Comparison of ENCODE assay signal across 8 mouse cellular contexts in the genomic region with DNA sequence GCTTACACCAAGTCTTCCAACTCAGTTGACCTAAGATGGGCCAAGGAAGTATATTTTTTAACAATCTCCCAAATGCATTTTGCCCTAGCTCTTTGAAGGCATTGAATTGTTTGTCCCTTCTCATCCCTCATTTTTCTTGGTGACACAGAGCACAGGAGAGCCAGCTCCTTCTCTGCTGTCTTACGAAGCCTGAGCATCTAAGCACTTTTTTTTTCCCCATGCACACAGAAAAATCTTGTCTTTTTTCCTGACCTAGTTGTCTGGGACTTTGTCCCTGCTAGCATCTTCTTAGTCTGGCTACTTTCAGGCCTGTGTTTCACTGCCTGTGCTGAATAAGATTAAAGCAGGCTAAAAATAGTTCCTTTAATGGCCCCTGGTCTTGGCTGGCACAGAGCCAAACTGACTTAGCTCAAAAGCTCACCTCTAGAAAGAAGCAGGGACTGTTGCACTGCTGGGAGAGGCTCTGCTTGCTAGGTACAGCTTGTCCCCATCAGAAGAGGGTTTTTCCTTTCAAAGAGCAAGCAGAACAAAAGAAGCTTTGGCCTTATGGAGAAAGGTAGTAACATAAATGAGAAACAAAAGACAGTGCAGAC. TPM values are rescaled to one million over a fixed set of nuclear protein-coding genes. Genes with fewer than 3 reads are reported as not detected.
DNase-seq lines count a peak whose midpoint lies in the region; ATAC-seq and TF ChIP-seq lines count a peak whose summit lies in the region.
"Had no signal": no experiment of that assay in that cellular context is flagged by ENCODE, and none has a peak within 500 bp of the region (broad histone marks: within the 10 kb centered on the region; RNA-seq: fewer than 3 reads in every experiment).

No protein-coding gene starts in this region.

- H3K9ac ChIP-seq in midbrain, embryonic 13.5 days (replicated peaks): no peak overlapping the region; the same call in 1 of the 2 replicates
- no peak overlapping the region for H3K9ac ChIP-seq in midbrain, embryonic 11.5 days (ENCODE audit: low read length)
- no peak overlapping the region for H3K9ac ChIP-seq in embryonic facial prominence, embryonic 13.5 days
- H3K9ac ChIP-seq in hindbrain, embryonic 15.5 days: no peak overlapping the region
- 0 out of 2 replicates have a peak overlapping the region, but pooled peaks have one; percentile 38 for H3K9ac ChIP-seq in midbrain, embryonic 16.5 days (ENCODE audit: low read depth, low read length)
- no peak overlapping the region for H3K9ac ChIP-seq in liver, postnatal 0 days (replicated peaks)

- 0 out of 2 replicates have a peak, but pooled peaks have one; percentile 24 for ATAC-seq in midbrain, embryonic 13.5 days
- ATAC-seq in midbrain, embryonic 11.5 days (ENCODE audit: low FRiP score): no peak
- ATAC-seq in embryonic facial prominence, embryonic 13.5 days (ENCODE audit: insufficient number of reproducible peaks, insufficient read depth, low FRiP score, low TSS enrichment, low read depth): no peak
- ATAC-seq in hindbrain, embryonic 15.5 days (ENCODE audit: low FRiP score, low read depth): 0 out of 2 replicates have a peak, but pooled peaks have one; percentile 8
- ATAC-seq in midbrain, embryonic 16.5 days: peak; percentile 51; the same call in 1 of the 2 replicates
- ATAC-seq in monocyte, adult 5-6 weeks (replicated peaks; ENCODE audit: insufficient number of reproducible peaks, low FRiP score, low TSS enrichment, poor library complexity, severe bottlenecking): no peak
- no peak for ATAC-seq in liver, postnatal 0 days

- no peak overlapping the region for H3K4me2 ChIP-seq in midbrain, embryonic 13.5 days (replicated peaks)
- H3K4me2 ChIP-seq in midbrain, embryonic 11.5 days: no peak overlapping the region
- no peak overlapping the region for H3K4me2 ChIP-seq in embryonic facial prominence, embryonic 13.5 days
- H3K4me2 ChIP-seq in hindbrain, embryonic 15.5 days: no peak overlapping the region
- no peak overlapping the region; the same call in 1 of the 2 replicates for H3K4me2 ChIP-seq in midbrain, embryonic 16.5 days (ENCODE audit: low read length)
- no peak overlapping the region for H3K4me2 ChIP-seq in liver, postnatal 0 days (ENCODE audit: low read depth, low read length)

- no peaks in the 10 kb centered on the region for H3K9me3 ChIP-seq in midbrain, embryonic 13.5 days
- no peaks in the 10 kb centered on the region for H3K9me3 ChIP-seq in midbrain, embryonic 11.5 days (ENCODE audit: control insufficient read depth, low read length)
- H3K9me3 ChIP-seq in embryonic facial prominence, embryonic 13.5 days: no peaks in the 10 kb centered on the region
- H3K9me3 ChIP-seq in hindbrain, embryonic 15.5 days: no peaks in the 10 kb centered on the region
- no peaks in the 10 kb centered on the region for H3K9me3 ChIP-seq in midbrain, embryonic 16.5 days (replicated peaks; ENCODE audit: control insufficient read depth, low read length, poor library complexity, severe bottlenecking)
- H3K9me3 ChIP-seq in liver, postnatal 0 days (ENCODE audit: low read length): no peaks in the 10 kb centered on the region

- no peaks in the 10 kb centered on the region for H3K27me3 ChIP-seq in midbrain, embryonic 13.5 days
- no peaks in the 10 kb centered on the region for H3K27me3 ChIP-seq in midbrain, embryonic 11.5 days (ENCODE audit: control insufficient read depth, insufficient read depth, low read length)
- H3K27me3 ChIP-seq in embryonic facial prominence, embryonic 13.5 days: no peaks in the 10 kb centered on the region
- H3K27me3 ChIP-seq in hindbrain, embryonic 15.5 days: no peaks in the 10 kb centered on the region
- H3K27me3 ChIP-seq in midbrain, embryonic 16.5 days (ENCODE audit: control insufficient read depth, insufficient read depth, low read depth, low read length): no peaks in the 10 kb centered on the region
- H3K27me3 ChIP-seq in liver, postnatal 0 days (ENCODE audit: insufficient read depth, low read length): no peaks in the 10 kb centered on the region

- H3K36me3 ChIP-seq in midbrain, embryonic 13.5 days: peaks cover 60% of the 10 kb centered on the region
- peaks cover 15% of the 10 kb centered on the region for H3K36me3 ChIP-seq in midbrain, embryonic 11.5 days (ENCODE audit: control insufficient read depth, insufficient read depth, low read length)
- H3K36me3 ChIP-seq in embryonic facial prominence, embryonic 13.5 days: peaks cover 44% of the 10 kb centered on the region
- peaks cover 48% of the 10 kb centered on the region for H3K36me3 ChIP-seq in hindbrain, embryonic 15.5 days
- peaks cover 13% of the 10 kb centered on the region; the same call in 1 of the 2 replicates for H3K36me3 ChIP-seq in midbrain, embryonic 16.5 days (ENCODE audit: control insufficient read depth, insufficient read depth, low read length)
- H3K36me3 ChIP-seq in liver, postnatal 0 days (replicated peaks; ENCODE audit: insufficient read depth, low read length): peaks cover 10% of the 10 kb centered on the region

- H3K4me1 ChIP-seq in midbrain, embryonic 13.5 days (replicated peaks): peaks cover 11% of the 10 kb centered on the region
- H3K4me1 ChIP-seq in midbrain, embryonic 11.5 days (ENCODE audit: control insufficient read depth, insufficient read depth, low read length): no peaks in the 10 kb centered on the region
- peaks cover 9% of the 10 kb centered on the region; the same call in 1 of the 2 replicates for H3K4me1 ChIP-seq in embryonic facial prominence, embryonic 13.5 days
- H3K4me1 ChIP-seq in hindbrain, embryonic 15.5 days (replicated peaks): peaks cover 13% of the 10 kb centered on the region
- peaks cover 6% of the 10 kb centered on the region; the same call in 1 of the 2 replicates for H3K4me1 ChIP-seq in midbrain, embryonic 16.5 days (ENCODE audit: control insufficient read depth, insufficient read depth, low read length)
- H3K4me1 ChIP-seq in liver, postnatal 0 days (ENCODE audit: insufficient read depth): no peaks in the 10 kb centered on the region

- H3K4me3 ChIP-seq in midbrain, embryonic 13.5 days (replicated peaks): no peak overlapping the region
- H3K4me3 ChIP-seq in midbrain, embryonic 11.5 days (ENCODE audit: low read depth, low read length): no peak overlapping the region
- H3K4me3 ChIP-seq in embryonic facial prominence, embryonic 13.5 days: no peak overlapping the region
- no peak overlapping the region for H3K4me3 ChIP-seq in hindbrain, embryonic 15.5 days
- H3K4me3 ChIP-seq in midbrain, embryonic 16.5 days (ENCODE audit: low read depth, low read length): no peak overlapping the region
- H3K4me3 ChIP-seq in liver, postnatal 0 days (ENCODE audit: low read depth, low read length): no peak overlapping the region

- no peak for DNase-seq in midbrain, embryonic 11.5 days (ENCODE audit: low spot score, missing footprints)
- DNase-seq in liver, postnatal 0 days: no peak

- WGBS in midbrain, embryonic 13.5 days: 67% methylated on average over 1 of the region's 1 CpGs
- 68% methylated on average over 1 of the region's 1 CpGs for WGBS in midbrain, embryonic 11.5 days
- WGBS in embryonic facial prominence, embryonic 13.5 days: 69% methylated on average over 1 of the region's 1 CpGs
- WGBS in hindbrain, embryonic 15.5 days: 64% methylated on average over 1 of the region's 1 CpGs
- WGBS in midbrain, embryonic 16.5 days: 33% methylated on average over 1 of the region's 1 CpGs
- 88% methylated on average over 1 of the region's 1 CpGs for WGBS in liver, postnatal 0 days (ENCODE audit: insufficient replicate concordance)

- no peak for TF ChIP-seq EP300 in liver, postnatal 0 days (IDR thresholded peaks at IDR 0.05; ENCODE audit: low read depth)

- H3K27ac ChIP-seq in midbrain, embryonic 13.5 days: peak overlapping the region; percentile 51; the same call in 1 of the 2 replicates
- no peak overlapping the region; the same call in 1 of the 2 replicates for H3K27ac ChIP-seq in midbrain, embryonic 11.5 days (ENCODE audit: low read depth, low read length)
- peak overlapping the region; percentile 35; the same call in 1 of the 2 replicates for H3K27ac ChIP-seq in embryonic facial prominence, embryonic 13.5 days
- peak overlapping the region; percentile 51 for H3K27ac ChIP-seq in hindbrain, embryonic 15.5 days (replicated peaks)
- H3K27ac ChIP-seq in midbrain, embryonic 16.5 days (ENCODE audit: low read length): peak overlapping the region; percentile 64
- H3K27ac ChIP-seq in liver, postnatal 0 days (ENCODE audit: low read depth): no peak overlapping the region
- H3K27ac ChIP-seq: macrophage had no signal

- TF ChIP-seq CTCF in liver, postnatal 0 days (IDR thresholded peaks at IDR 0.05; ENCODE audit: low read depth): no peak

RNA-seq across cellular contexts. Expression of gene Nefh, which starts 16.8 kb away (rescaled TPM):
- 1.2 TPM in 2 replicates for polyA plus RNA-seq in midbrain, embryonic 13.5 days (2015; fragmentation: Nextera tagmentation; extraction: Ambion mirVana)
- 0.77 and 0.79 TPM in 2 replicates for polyA plus RNA-seq in midbrain, embryonic 11.5 days (2014; fragmentation: Nextera tagmentation; extraction: Ambion mirVana)
- polyA plus RNA-seq in embryonic facial prominence, embryonic 13.5 days (2015; fragmentation: Nextera tagmentation; extraction: Ambion mirVana): 0.14 and 0.23 TPM in 2 replicates
- 11.2 and 11.6 TPM in 2 replicates for polyA plus RNA-seq in hindbrain, embryonic 15.5 days (2015; fragmentation: Nextera tagmentation; extraction: Ambion mirVana)
- polyA plus RNA-seq in midbrain, embryonic 16.5 days (2015; fragmentation: Nextera tagmentation; extraction: Ambion mirVana): 3.7 and 4.3 TPM in 2 replicates
- total RNA-seq in monocyte, adult 5-6 weeks (2017): 0.38 to 0.49 TPM in 2 of 3 replicates, not detected in the other
- polyA plus RNA-seq in liver, postnatal 0 days (2015; fragmentation: Nextera tagmentation; extraction: Ambion mirVana): 0.16 and 0.18 TPM in 2 replicates

RNA-seq across cellular contexts. Expression of gene Thoc5, which starts 36.0 kb away (rescaled TPM):
- polyA plus RNA-seq in midbrain, embryonic 13.5 days (2015; fragmentation: Nextera tagmentation; extraction: Ambion mirVana): 63.3 and 65.1 TPM in 2 replicates
- polyA plus RNA-seq in midbrain, embryonic 11.5 days (2014; fragmentation: Nextera tagmentation; extraction: Ambion mirVana): 61.2 and 65.5 TPM in 2 replicates
- polyA plus RNA-seq in embryonic facial prominence, embryonic 13.5 days (2015; fragmentation: Nextera tagmentation; extraction: Ambion mirVana): 37.6 and 39.7 TPM in 2 replicates
- 48.7 and 51.4 TPM in 2 replicates for polyA plus RNA-seq in hindbrain, embryonic 15.5 days (2015; fragmentation: Nextera tagmentation; extraction: Ambion mirVana)
- polyA plus RNA-seq in midbrain, embryonic 16.5 days (2015; fragmentation: Nextera tagmentation; extraction: Ambion mirVana): 57.9 and 64.1 TPM in 2 replicates
- total RNA-seq in monocyte, adult 5-6 weeks (2017): 32.0 to 53.6 TPM (median 48.2 TPM) in 3 replicates
- polyA plus RNA-seq in liver, postnatal 0 days (2015; fragmentation: Nextera tagmentation; extraction: Ambion mirVana): 7.8 and 8.3 TPM in 2 replicates

RNA-seq across cellular contexts. Expression of gene Ap1b1, which starts 55.5 kb away (rescaled TPM):
- 87.2 and 93.9 TPM in 2 replicates for polyA plus RNA-seq in midbrain, embryonic 13.5 days (2015; fragmentation: Nextera tagmentation; extraction: Ambion mirVana)
- 59.5 and 61.6 TPM in 2 replicates for polyA plus RNA-seq in midbrain, embryonic 11.5 days (2014; fragmentation: Nextera tagmentation; extraction: Ambion mirVana)
- 47.2 and 49.1 TPM in 2 replicates for polyA plus RNA-seq in embryonic facial prominence, embryonic 13.5 days (2015; fragmentation: Nextera tagmentation; extraction: Ambion mirVana)
- 99.1 and 105 TPM in 2 replicates for polyA plus RNA-seq in hindbrain, embryonic 15.5 days (2015; fragmentation: Nextera tagmentation; extraction: Ambion mirVana)
- 104 and 108 TPM in 2 replicates for polyA plus RNA-seq in midbrain, embryonic 16.5 days (2015; fragmentation: Nextera tagmentation; extraction: Ambion mirVana)
- 22.9 to 57.1 TPM (median 40.8 TPM) in 3 replicates for total RNA-seq in monocyte, adult 5-6 weeks (2017)
- 40.7 and 46.3 TPM in 2 replicates for polyA plus RNA-seq in liver, postnatal 0 days (2015; fragmentation: Nextera tagmentation; extraction: Ambion mirVana)

RNA-seq across cellular contexts. Expression of gene Nipsnap1, which starts 57.4 kb away (rescaled TPM):
- 139 and 142 TPM in 2 replicates for polyA plus RNA-seq in midbrain, embryonic 13.5 days (2015; fragmentation: Nextera tagmentation; extraction: Ambion mirVana)
- polyA plus RNA-seq in midbrain, embryonic 11.5 days (2014; fragmentation: Nextera tagmentation; extraction: Ambion mirVana): 75.4 and 79.1 TPM in 2 replicates
- polyA plus RNA-seq in embryonic facial prominence, embryonic 13.5 days (2015; fragmentation: Nextera tagmentation; extraction: Ambion mirVana): 61.6 and 65.8 TPM in 2 replicates
- polyA plus RNA-seq in hindbrain, embryonic 15.5 days (2015; fragmentation: Nextera tagmentation; extraction: Ambion mirVana): 137 and 139 TPM in 2 replicates
- polyA plus RNA-seq in midbrain, embryonic 16.5 days (2015; fragmentation: Nextera tagmentation; extraction: Ambion mirVana): 146 and 148 TPM in 2 replicates
- total RNA-seq in monocyte, adult 5-6 weeks (2017): 3.4 to 12.7 TPM (median 4.8 TPM) in 3 replicates
- polyA plus RNA-seq in liver, postnatal 0 days (2015; fragmentation: Nextera tagmentation; extraction: Ambion mirVana): 135 and 136 TPM in 2 replicates

Comparison
In these comparisons a context has a peak if more than half of its experiments do, and no peak if none do; other contexts are left out.
1. ATAC-seq: peak in midbrain, embryonic 13.5 days (single experiment), hindbrain, embryonic 15.5 days (single experiment) and midbrain, embryonic 16.5 days (single experiment); none in midbrain, embryonic 11.5 days (single experiment), embryonic facial prominence, embryonic 13.5 days (single experiment), monocyte, adult 5-6 weeks (single experiment) and liver, postnatal 0 days (single experiment).
2. H3K27ac ChIP-seq: peak in midbrain, embryonic 13.5 days (single experiment), embryonic facial prominence, embryonic 13.5 days (single experiment), hindbrain, embryonic 15.5 days (single experiment) and midbrain, embryonic 16.5 days (single experiment); none in midbrain, embryonic 11.5 days (single experiment) and liver, postnatal 0 days (single experiment).